Mouse (Mus musculus) central nervous system, embryonic 18 days (tissue): ENCODE data around the gene Ssh1. TPM values are rescaled to one million over a fixed set of nuclear protein-coding genes. Genes with fewer than 3 reads are reported as not detected.

Experiments used
- polyA plus RNA-seq: library from polyadenylated mRNA; depleted of rRNA; stranded (reverse); fragments of >200 nt; gene quantifications from 2 replicates; pipeline ENCODE4 v1.2.3, GENCODE M21; 2012; rRNA removed

The Ssh1 gene
- 11.3 and 11.8 TPM in 2 replicates for polyA plus RNA-seq

GRCm38 (mm10) chr5:113993487-113994465, at the start of gene Ssh1:
TSS of gene Ssh1 (minus strand) at chr5:113993894.

GRCm38 (mm10) chr5:114003542-114003941, 9.8 kb upstream of the Ssh1 start, which contains the start of gene Dao:
TSS of gene Dao (plus strand) at chr5:114003703.

GRCm38 (mm10) chr5:113908592-113909441, 84.9 kb downstream of the Ssh1 start, which contains the start of gene Coro1c:
TSS of gene Coro1c (minus strand) at chr5:113908758.

Other genes starting within 250 kb of the Ssh1 start
- 44.7 and 46.1 TPM in 2 replicates for gene Sart3, start 221.4 kb downstream of the Ssh1 start, polyA plus RNA-seq
- gene Iscu, start 221.1 kb downstream of the Ssh1 start, polyA plus RNA-seq: 84.9 and 87.2 TPM in 2 replicates
- 2.3 and 6.3 TPM in 2 replicates for gene Tmem119, start 193.4 kb downstream of the Ssh1 start, polyA plus RNA-seq
- 1.2 and 1.3 TPM in 2 replicates for gene Selplg, start 161.2 kb downstream of the Ssh1 start, polyA plus RNA-seq
- 133 and 152 TPM in 2 replicates for gene Coro1c, start 85.1 kb downstream of the Ssh1 start, polyA plus RNA-seq
- 0.04 and 0.15 TPM in 2 replicates for gene Dao, start 9.8 kb upstream of the Ssh1 start, polyA plus RNA-seq
- gene Usp30, start 71.6 kb upstream of the Ssh1 start, polyA plus RNA-seq: 36.3 and 37.5 TPM in 2 replicates
- gene Svop, start 97.7 kb upstream of the Ssh1 start, polyA plus RNA-seq: 78.4 and 85.2 TPM in 2 replicates
- gene Alkbh2, start 134.3 kb upstream of the Ssh1 start, polyA plus RNA-seq: 11.6 and 11.9 TPM in 2 replicates
- 5.8 and 6.2 TPM in 2 replicates for gene Ung, start 136.5 kb upstream of the Ssh1 start, polyA plus RNA-seq
- gene Acacb, start 152.6 kb upstream of the Ssh1 start, polyA plus RNA-seq: 3.6 TPM in 2 replicates